Mouse (Mus musculus) ES-Bruce4 (cell line): ENCODE results near the gene Nelfe.

Experiments
- CTCF ChIP-seq: IDR thresholded peaks from one replicate; pipeline ENCODE4 v1.8.1; 2011; ENCODE audit warnings: low read depth, low read length
- EP300 ChIP-seq: IDR thresholded peaks from 2 replicates; pipeline ENCODE4 v1.6.1; 2011; ENCODE audit warnings: low read depth, low read length; ENCODE audit not compliant: insufficient read depth
- POLR2A ChIP-seq: IDR thresholded peaks from one replicate; pipeline ENCODE4 v1.8.1; 2011; ENCODE audit warnings: low read length; ENCODE audit not compliant: insufficient read depth

DNA sequence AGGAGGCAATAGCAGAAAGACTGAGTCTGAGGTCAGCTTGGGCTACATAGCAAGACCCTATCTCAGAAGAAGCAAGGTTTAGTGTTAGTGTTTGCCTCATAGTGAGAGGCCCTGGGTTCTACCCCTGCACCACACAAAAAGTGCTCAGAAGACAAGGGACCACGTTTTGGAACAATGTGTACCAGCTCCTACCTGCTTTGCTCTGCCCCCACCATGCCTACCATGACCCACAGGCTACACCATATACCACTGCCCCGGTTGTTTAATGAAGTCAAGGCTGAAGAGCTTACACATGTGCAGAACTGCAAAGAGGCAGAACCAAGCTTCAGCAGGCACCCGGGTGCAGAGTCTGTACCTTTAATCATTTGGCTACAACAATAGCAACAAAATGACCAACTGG, 43.0 kb upstream of the Nelfe start:
- TF ChIP-seq CTCF (no peak), POLR2A (no peak), EP300 (no peak)
